Mouse (Mus musculus) erythroblast, embryonic 14.5 days (primary cell): ENCODE results near the gene Gm38392.
"Not testable (repeated sequence)": the region's sequence is repeated elsewhere in the genome, so short reads cannot be mapped to it uniquely, and the experiment has no call there.

Source experiments
- GATA1 ChIP-seq: IDR thresholded peaks from 2 replicates; pipeline ENCODE4 v1.6.1; 2012; ENCODE audit warnings: low read length, inconsistent platforms, mixed read lengths
- TAL1 ChIP-seq: IDR thresholded peaks from 3 replicates; pipeline ENCODE4 v1.6.1; 2012; ENCODE audit warnings: low read length, inconsistent platforms, mixed read lengths

DNA sequence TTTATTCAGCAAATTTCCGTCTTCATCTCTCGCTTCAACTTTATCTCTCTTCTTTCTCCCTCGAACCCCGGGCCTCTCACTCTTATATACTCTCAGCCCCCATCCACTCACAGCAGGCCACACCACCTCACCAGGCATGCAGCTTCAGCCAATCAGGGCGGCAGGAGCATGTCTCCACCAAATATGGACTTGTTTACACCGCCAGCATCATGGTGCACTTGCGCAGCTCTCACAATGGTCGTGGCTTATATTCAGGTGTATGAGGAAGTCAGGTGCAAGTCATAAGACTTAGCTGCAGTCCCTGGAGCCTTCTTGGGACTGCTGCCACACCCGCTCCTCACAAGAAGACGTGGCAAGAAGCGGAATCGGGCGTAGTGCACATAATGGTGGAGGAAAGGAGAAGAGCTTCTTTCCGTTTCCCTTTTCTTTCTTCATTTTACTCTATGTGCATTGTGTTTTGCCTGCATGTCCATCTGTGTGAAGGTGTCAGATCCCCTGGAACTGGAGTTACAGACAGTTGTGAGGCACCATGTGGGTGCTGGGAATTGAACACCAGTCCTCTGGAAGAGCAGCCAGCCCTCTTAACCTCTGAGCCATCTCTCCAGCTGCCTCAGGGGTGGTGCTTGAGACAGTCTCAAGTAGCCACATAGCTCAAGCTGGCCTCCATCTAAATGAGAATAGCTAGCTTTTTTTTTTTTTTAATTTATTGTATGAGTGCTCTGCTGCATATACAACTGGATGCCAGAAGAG lies 2.0 kb downstream of the Gm38392 start:
- TF ChIP-seq GATA1, TAL1: not testable (repeated sequence)
